Mouse (Mus musculus) midbrain, postnatal 0 days (tissue): ENCODE data around the gene Camkmt. TPM values are rescaled to one million over a fixed set of nuclear protein-coding genes. Genes with fewer than 3 reads are reported as not detected.

ENCODE experiments used
- ATAC-seq: fragments of 200-750 bp; cut with Nextera tagmentation; 2 replicates; pipeline ENCODE4 v1.8.0; 2017; ENCODE audit warnings: moderate number of reproducible peaks, mild to moderate bottlenecking, moderate TSS enrichment, moderate library complexity; ENCODE audit not compliant: low FRiP score
- DNase-seq: peaks from one replicate; pipeline ENCODE4 v3.0.0-alpha.2; 2015; ENCODE audit warnings: low spot score
- H3K27ac ChIP-seq: fragments of 300-500 bp; sonication (generic); 2 replicates; pipeline ENCODE4 v1.5.1; 2014; ENCODE audit warnings: low read depth, mild to moderate bottlenecking, low read length, mixed read lengths
- H3K27me3 ChIP-seq: fragments of 300-500 bp; sonication (generic); 2 replicates; pipeline ENCODE4 v1.6.1; 2014; ENCODE audit warnings: low read length, control low read depth, mixed read lengths; ENCODE audit not compliant: insufficient read depth
- H3K36me3 ChIP-seq: fragments of 300-500 bp; sonication (generic); 2 replicates; pipeline ENCODE4 v1.6.1; 2014; ENCODE audit warnings: low read length, control low read depth, mixed read lengths; ENCODE audit not compliant: insufficient read depth
- H3K4me1 ChIP-seq: fragments of 300-500 bp; sonication (generic); 2 replicates; pipeline ENCODE4 v1.6.1; 2014; ENCODE audit warnings: mild to moderate bottlenecking, control low read depth, antibody characterized with exemption, low read length, mixed read lengths; ENCODE audit not compliant: insufficient read depth
- H3K4me2 ChIP-seq: fragments of 300-500 bp; sonication (generic); 2 replicates; pipeline ENCODE4 v1.6.1; 2014; ENCODE audit warnings: low read depth, mild to moderate bottlenecking, low read length, mixed read lengths; ENCODE audit not compliant: poor library complexity, severe bottlenecking
- H3K4me3 ChIP-seq: fragments of 300-500 bp; sonication (generic); 2 replicates; pipeline ENCODE4 v1.5.1; 2014; ENCODE audit warnings: low read depth, mild to moderate bottlenecking, low read length, moderate library complexity
- H3K9ac ChIP-seq: fragments of 300-500 bp; sonication (generic); replicated peaks from 2 replicates; pipeline ENCODE4 v1.6.1; 2014; ENCODE audit warnings: mild to moderate bottlenecking, low read length, moderate library complexity, mixed read lengths; ENCODE audit not compliant: poor library complexity, severe bottlenecking
- H3K9me3 ChIP-seq: fragments of 300-500 bp; sonication (generic); 2 replicates; pipeline ENCODE4 v1.6.1; 2016; ENCODE audit warnings: low read length, control low read depth
- CTCF ChIP-seq: IDR thresholded peaks from 2 replicates; pipeline ENCODE4 v1.5.1; 2016; ENCODE audit warnings: antibody characterized with exemption, mild to moderate bottlenecking
- WGBS: fragments of 180-500 bp; shearing (Covaris S2); extraction: QIAGEN DNeasy Blood & Tissue Kit; methylation state at CpG from one replicate; pipeline ENCODE4 v1.1.7; 2014; 5-methylcytosine and 5-hydroxymethylcytosine counted together
- polyA plus RNA-seq: library from polyadenylated mRNA; unstranded; fragments of >200 nt; fragmentation: Nextera tagmentation; extraction: Ambion mirVana; gene quantifications from 2 replicates; pipeline ENCODE4 v1.2.1, GENCODE M21; 2015
- total RNA-seq: library from RNA; depleted of rRNA; stranded (reverse); fragments of >200 nt; gene quantifications from 2 replicates; pipeline ENCODE4 v1.2.3, GENCODE M21; 2014; rRNA removed

Camkmt gene
- total and polyA plus RNA-seq, 2 experiments from 2014 or later: 6.1 to 21.5 TPM

DNA sequence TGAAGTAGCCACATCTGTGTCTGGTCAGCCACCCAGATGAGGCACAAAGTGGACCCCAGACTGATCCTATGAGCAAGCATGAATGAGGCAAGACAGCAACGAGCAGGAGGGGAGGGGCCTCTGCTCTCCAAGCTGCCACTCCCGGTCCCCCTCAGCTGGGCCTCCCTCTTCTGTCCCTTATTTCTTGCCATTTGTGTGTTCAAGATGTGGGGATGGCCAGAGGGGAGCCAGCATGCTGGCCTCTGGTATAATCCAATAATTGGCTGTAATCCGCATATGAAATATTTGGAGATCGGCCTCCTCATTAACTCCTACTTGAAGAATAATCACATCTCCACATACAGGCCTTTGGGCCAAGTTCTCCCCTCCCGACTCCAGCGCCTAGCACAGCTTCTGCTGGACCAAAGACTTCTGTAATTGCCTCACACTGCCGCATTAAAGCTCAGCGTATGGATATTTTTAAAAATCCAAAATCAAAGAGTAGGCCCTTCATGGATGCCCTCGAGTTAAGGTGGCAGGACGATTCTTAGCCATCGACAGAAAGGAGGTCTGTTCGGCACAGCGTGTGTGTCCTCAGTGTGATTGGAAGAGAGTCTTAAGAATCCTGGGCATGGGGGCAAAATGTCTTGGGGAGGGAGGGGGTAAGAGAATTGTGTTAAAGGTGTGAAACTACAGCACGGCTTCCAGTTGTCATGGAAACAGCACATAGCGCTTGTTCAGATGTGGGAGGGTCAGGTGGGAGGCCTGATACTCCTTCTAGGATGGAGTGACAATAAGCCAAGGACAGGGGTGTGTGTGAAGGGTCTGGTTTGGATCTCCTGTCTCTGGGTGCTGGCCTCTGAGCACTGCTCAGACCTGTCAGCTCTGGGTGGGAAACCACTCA, 416.1 kb downstream of the Camkmt start:
- 49% methylated on average over 15 of the region's 15 CpGs for WGBS
- Histone ChIP-seq H3K9me3 (no peaks in the 10 kb centered on the region), H3K4me3 (no peak overlapping the region), H3K4me2 (no peak overlapping the region), H3K27ac (peak overlapping the region; percentile 26; the same call in 1 of the 2 replicates), H3K36me3 (no peaks in the 10 kb centered on the region), H3K27me3 (no peaks in the 10 kb centered on the region), H3K9ac (no peak overlapping the region; the same call in 1 of the 2 replicates), H3K4me1 (no peaks in the 10 kb centered on the region)
- ATAC-seq (peak; percentile 62; the same call in 1 of the 2 replicates), DNase-seq (peak; percentile 30)
- TF ChIP-seq CTCF: no peak

- Histone ChIP-seq H3K4me2 (no peak overlapping the region), H3K9ac (no peak overlapping the region), H3K27me3 (no peaks in the 10 kb centered on the region), H3K27ac (no peak overlapping the region), H3K4me1 (no peaks in the 10 kb centered on the region), H3K4me3 (no peak overlapping the region), H3K36me3 (no peaks in the 10 kb centered on the region), H3K9me3 (no peaks in the 10 kb centered on the region)
- 81% methylated on average over 4 of the region's 4 CpGs for WGBS
- no peak for TF ChIP-seq CTCF
- ATAC-seq: no peak; the same call in 1 of the 2 replicates
- no peak for DNase-seq
Measured at GRCm38 (mm10) chr17:85507089-85507460, 416.7 kb downstream of the Camkmt start.

Other genes with a start within 250 kb of the Camkmt start
- gene Ppm1b, start 133.8 kb upstream of the Camkmt start, total RNA-seq: 51.9 and 63.1 TPM in 2 replicates
- gene Ppm1b, start 133.8 kb upstream of the Camkmt start, polyA plus RNA-seq: 52.9 and 54.7 TPM in 2 replicates
- 0.27 and 0.76 TPM in 2 replicates for gene Slc3a1, start 62.2 kb upstream of the Camkmt start, total RNA-seq
- gene Slc3a1, start 62.2 kb upstream of the Camkmt start, polyA plus RNA-seq: 0.14 and 0.16 TPM in 2 replicates
- gene Prepl, start 311 bp upstream of the Camkmt start, total RNA-seq: 111 and 149 TPM in 2 replicates
- 150 and 151 TPM in 2 replicates for gene Prepl, start 311 bp upstream of the Camkmt start, polyA plus RNA-seq